Mouse (Mus musculus) cerebellum, adult 2 months (tissue): ENCODE measurements around the gene Jazf1.

Experiments
- CTCF ChIP-seq: fragments of 200-500 bp; IDR thresholded peaks from 2 replicates; pipeline ENCODE4 v1.5.1; 2011; ENCODE audit warnings: low read depth, mild to moderate bottlenecking, control low read depth, low read length, moderate library complexity, borderline replicate concordance; ENCODE audit not compliant: insufficient read depth
- POLR2A ChIP-seq: fragments of 200-500 bp; IDR thresholded peaks from 2 replicates; pipeline ENCODE4 v1.6.1; 2011; ENCODE audit warnings: low read length, control low read depth, borderline replicate concordance; ENCODE audit not compliant: insufficient read depth

DNA sequence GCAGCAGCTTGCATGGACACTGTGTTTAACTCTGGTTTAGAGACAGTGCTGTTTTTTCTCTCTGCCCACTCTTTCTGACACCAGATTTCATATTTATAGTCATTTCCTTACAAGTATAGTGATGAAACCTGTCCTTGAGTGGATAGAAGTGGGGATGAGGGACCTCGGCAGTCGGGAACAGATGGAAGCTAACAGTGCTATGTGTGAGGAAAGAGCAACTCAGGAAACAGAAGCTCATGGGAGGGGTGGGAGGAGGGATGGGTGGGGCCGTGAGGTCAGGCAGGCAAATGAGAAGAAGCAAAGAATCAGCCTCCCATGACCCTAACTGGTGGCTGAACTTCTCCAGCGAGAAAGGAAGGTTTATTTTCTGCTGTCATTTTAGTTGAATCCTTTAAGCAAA, 191.3 kb downstream of the Jazf1 start:
- TF ChIP-seq CTCF, result no peak
- TF ChIP-seq POLR2A, result no peak
